Mouse (Mus musculus) v-Abl transformed pro-B cells (cell line): ENCODE measurements around the gene Plcl2.

Experiments used
- in situ Hi-C, 2 experiments: fragments of 400-800 bp; cut with MboI; formaldehyde crosslinking; loops; one replicate each; pipeline ENCODE4 v1.15.1; 2025; ENCODE audit not compliant: unreplicated experiment in 2 of 2

Plcl2 gene

DNA sequence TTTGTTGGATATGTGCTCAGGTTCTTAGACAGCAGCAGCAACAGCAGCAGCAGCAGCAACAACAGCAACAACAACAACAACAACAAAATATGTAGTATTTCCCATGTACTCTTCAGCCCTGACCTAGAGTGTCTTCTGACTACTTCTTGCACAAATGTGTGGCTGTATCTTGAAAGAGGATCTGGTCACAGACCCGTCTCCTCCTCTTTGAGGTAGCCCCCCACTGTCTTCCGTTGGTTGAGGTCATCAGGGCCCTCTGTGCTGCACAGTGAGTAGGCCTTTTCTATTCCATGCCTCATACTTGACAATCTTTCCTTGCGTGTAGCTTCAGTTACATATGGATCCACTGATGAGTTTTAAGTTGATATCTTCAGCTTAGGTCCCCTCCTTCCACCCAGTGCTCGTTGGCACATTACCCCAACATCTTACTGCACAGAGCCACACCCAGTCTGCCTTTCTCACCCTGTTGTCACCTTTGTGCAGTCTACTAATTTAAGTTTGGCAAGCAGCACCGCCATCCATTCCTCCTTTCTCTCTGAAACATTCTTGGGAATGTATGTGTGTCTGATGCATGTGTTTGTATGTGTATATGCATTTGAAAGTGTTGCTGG, 13.4 kb downstream of the Plcl2 start:
- in situ Hi-C loops = loop anchor here in 1 of 2 experiments (25.0 kb wide), 1 partner anchor 335 kb away; the partner anchor contains the start of gene Rftn1

DNA sequence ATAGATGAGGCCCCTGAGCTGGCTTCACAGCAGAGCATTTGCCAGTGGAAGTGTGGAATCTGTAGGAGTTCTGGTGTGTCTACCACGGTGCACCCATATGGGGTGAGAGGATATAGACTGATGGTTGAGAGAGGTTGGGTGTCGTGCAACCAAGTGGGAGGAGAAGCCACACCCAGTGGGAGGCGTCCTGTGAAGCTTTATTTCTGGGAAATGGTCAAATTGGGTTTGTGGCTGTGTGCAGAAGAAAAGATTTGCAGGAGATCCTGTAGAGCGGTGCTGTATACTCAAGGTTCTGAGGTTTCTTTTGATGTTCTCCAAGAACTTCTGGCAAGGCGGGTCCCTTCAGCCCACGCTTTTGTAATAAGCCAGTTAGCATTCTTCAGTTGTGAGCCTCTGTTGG, 15.8 kb downstream of the Plcl2 start:
- in situ Hi-C loops = loop anchor here in 1 of 2 experiments (25.0 kb wide), 1 partner anchor 338 kb away; the partner anchor contains the start of gene Rftn1

DNA sequence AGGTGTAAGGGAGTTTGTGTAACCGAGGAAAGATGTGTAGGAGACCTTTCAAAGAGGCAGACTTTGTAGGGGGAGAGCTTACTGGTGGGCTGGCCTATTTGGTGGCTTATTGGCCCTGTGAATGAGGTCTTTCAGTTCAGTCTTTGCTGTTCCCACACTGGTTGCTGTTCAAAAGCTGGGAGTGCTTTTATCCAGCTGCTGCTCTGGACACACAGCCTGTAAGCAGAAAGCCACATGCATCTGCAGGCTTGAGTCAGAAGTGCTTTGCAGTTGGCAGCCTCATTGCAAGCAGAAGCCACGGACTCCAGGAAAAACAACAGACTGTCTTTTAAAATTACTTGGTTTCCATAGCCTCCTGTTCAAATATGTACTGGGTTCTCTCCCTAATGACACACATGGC, 16.6 kb downstream of the Plcl2 start:
- in situ Hi-C loops = no loop called here

DNA sequence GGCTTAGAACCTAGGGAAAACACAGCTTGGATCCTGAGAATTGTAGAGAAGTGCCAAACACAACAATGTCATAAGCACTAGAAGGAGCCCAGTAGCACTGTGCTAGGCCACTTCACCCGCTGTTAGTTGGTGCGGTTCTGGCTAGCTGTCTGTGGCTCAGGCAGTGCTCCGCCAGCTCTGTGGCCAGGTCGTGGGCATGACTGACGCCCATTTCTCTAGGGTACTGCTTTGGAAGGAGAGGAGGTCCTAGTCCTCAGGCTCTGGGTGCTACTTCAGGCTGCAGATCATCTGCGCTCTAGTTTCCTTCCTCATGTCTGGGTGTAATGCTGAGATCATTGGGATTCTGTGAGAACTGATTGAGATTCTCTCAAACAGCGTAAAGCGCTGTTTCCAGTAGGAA, 20.9 kb downstream of the Plcl2 start:
- in situ Hi-C loops = loop anchor here in 1 of 2 experiments (5.0 kb wide), 1 partner anchor 42 kb away; no protein-coding TSS in a partner anchor

DNA sequence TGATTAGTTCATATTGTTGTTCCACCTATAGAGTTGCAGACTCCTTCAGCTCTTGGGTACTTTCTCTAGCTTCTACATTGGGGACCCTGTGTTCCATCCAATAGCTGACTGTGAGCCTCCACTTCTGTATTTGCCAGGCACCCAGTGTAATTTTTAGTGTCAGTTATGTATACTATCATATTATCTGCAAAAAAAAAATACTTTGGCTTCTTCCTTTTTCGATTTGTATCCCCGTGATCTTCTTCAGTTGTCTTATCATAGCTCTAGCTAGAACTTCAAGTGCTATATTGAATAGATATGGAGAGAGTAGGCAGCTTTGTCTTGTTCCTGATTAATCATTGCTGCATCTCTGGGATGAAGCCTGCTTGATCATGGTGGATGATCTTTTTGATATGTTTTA, 25.7 kb downstream of the Plcl2 start:
- in situ Hi-C loops = loop anchor here in 1 of 2 experiments (5.0 kb wide), 1 partner anchor 37 kb away; no protein-coding TSS in a partner anchor

DNA sequence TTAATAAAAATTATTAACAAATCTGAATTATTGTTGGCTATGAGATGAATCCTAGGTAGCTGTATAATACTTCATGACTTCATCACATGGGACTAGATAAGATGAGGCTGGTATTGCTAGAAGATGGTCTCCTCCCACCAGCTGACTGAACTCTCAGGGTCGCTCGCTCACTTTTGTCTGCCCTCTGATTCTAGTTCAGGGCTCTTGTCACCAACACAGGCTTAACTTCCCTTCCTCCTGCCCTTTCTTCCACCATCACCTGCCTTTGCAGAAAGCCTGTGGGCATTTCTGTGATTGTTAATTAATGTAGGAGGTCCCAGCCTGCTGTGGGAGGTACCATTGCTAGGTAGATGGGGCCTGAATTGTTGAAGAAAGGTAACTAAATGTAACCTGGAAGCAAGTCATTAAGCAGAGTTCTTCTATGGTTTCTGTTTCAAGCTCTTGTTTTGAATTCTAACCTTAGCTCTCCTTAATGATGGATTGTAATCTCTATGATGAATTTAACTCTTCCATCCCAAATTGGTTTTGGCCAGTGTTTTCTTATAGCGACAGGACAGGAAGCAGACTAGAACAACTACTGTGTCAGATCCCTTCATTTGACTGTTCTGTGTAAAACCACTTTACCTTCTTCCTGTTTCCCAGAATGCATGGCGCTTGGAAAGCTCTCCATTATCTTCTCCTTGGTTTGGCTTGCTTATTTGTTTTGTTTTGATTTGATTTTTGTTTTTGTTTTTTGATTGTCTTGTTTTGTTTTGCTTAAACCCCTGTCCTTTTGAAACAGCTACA, 27.4 kb downstream of the Plcl2 start:
- in situ Hi-C loops = no loop called here

DNA sequence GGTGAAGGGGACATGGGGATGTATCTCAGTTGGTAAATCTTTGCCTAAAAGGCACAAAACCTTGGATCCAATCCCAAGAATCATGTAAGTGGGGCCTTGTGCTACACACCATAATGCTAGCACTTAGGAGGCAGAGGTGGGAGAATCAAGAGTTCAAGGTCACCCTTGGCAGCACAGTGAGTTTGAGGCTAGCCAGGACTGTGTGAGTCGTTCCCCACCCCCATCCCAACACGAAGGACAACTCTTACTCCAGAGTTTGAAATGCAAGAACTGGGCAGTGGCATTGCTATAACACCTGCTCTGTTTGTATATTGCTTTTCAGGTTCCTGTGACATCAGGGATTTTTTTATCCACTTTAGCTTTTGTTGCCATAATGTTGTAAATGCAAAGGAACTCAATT, 28.6 kb downstream of the Plcl2 start:
- in situ Hi-C loops = no loop called here

DNA sequence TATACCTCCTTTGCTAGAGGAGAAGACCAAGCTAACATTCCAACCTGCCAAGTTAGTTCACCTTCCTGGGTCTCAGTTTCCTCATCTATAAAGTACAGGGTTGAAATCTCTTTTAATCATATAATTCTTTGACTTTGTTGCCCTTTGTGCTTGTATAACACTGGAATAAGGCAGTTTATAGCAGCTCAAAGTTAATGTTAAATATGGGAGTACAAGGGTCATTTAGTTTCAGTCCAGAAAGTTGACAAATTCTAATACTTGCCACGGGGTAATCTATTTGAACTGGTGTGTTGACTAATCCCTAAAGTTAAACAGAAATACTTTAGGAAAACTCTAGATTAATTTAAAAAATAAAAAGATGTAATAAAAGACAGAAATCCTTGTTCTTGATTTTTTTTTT, 35.7 kb downstream of the Plcl2 start:
- in situ Hi-C loops = no loop called here

DNA sequence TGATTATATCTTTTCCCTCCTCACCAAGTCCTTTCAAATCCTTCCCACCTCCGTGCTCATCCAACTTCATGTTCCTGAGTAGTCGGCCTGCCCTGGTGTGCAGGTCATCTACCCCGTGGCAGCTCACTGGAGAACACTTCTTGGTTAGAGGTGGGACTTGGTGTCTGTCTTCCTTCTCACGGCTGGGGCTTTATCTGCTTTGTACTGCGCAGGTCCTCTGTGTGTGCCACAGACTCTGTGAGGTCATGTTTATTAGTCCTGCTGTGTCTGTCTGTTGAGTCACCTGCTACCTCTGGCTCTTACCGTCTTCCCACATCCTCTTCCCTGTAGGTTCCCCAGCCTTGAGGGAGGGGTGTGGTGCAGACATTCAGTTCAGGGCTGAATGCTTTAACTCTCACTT, 36.1 kb downstream of the Plcl2 start:
- in situ Hi-C loops = no loop called here

DNA sequence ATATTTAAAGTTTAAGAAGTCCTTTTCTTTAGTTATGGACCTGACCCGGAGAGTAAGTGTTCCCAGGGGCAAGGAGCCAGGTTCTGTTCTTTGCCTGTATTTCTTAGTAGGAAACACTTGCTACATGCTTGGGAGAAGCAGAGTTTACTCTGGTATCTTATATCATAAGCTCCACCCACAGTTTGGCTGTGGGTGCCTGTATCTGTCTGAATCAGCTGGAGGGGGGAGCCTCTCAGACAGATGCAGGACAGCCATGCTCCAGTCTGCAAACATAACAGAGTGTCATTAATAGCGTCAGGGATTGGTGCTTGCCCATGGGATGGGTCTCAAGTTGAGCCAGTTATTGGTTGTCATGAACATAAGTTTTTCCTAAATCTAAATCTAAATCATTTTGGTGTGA, 42.9 kb downstream of the Plcl2 start:
- in situ Hi-C loops = no loop called here

DNA sequence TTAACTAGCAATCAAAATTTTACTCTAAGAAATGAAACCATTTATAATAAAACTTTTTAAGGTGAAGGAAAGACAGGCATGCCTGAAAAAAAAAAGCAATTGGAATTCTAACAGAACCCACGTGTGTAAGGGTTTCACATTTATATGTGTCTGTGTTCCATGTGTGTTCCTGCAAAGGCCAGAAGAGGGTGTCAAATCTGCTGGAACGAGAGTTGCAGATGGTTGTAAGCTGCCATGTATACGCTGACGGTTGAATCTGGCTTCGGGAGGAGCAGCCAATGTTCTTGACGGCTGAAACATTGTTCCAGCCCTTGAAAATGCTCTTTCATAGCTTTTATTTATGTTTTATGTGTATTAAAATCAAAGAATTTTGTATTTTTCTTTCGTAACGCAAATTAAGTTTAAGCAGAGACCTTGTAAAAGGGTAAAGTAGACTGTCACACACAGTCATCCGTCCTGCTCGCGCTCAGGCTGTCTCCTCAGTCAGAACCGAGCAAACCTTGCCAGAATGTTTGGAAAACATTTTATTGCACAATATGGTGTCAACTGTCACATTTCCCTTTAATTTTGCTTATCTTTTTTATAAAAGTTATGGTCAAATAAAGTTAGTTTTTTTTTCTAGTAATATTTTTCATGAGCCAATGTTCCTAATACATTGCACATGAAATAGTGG, 48.5 kb downstream of the Plcl2 start:
- in situ Hi-C loops = no loop called here

DNA sequence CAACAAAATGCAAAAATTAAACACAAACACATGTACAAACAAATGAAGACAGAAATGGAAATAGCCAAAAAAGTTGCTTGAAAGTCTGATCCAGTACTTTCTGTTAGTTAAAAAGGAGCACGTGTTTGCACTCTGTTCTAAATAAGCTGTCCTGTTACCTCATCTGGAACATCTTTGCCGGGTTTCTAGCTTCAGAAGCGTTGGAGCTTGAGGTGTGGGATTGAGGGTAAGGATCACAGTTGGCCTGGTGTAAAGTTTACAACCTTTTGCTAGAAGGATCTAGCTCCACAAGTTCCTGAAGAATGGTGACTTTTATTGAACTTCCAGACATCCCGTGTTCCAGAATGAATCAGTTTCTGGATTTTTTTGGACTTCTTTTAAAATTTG, 49.0 kb downstream of the Plcl2 start:
- in situ Hi-C loops = no loop called here

DNA sequence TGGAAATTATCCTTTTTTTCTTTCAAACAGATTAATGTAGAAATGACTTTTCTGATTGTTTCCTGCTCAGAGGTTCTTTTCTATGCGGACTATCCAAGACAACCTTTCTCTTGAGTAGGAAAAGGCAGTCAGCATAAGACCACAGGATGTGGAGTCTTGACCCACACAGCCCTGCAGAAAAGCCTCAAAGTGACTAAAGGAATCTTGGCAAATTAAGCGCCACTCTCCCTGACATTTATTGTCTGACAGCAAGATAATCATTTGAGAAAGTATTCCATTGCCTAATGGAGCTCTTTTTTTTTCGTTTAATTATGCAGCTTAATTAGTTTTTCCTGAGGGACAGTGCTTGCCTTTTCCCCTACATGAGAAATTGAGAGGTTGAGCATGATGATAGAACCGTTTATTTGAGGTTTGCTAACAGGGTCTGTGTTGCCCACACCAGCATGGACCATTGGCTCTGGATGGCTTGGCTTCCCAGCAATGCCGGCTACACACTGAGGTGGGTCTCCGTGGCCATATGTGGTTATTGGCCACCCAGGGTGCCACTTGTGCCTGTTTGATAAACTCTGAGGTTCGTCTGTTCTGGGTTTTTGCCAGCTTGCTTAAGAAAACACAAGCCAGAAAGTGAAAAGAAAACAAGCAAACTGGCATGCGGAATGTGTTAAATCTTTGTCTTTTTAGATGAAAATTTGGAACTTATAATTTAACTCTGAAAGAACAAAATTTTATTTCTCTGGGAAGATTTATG, 56.3 kb downstream of the Plcl2 start:
- in situ Hi-C loops = no loop called here

DNA sequence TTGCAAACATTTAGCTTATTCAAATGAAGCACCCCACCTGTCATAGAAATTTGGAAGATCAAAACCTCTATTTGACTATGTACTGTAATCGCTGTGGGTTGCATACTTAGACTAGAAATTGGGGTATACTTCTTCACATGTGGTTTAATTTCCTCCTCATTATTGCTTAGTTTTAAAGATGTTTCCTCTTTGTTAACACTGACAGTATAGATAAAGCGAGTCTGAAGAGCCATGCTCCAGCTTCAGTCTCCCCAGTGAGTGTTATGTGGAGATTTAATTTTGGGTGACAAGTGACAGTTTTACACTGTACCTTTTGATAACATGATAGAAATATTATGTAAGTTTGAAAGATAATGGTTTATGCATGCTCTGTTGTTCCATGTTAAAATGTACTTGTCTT, 59.6 kb downstream of the Plcl2 start:
- in situ Hi-C loops = no loop called here

DNA sequence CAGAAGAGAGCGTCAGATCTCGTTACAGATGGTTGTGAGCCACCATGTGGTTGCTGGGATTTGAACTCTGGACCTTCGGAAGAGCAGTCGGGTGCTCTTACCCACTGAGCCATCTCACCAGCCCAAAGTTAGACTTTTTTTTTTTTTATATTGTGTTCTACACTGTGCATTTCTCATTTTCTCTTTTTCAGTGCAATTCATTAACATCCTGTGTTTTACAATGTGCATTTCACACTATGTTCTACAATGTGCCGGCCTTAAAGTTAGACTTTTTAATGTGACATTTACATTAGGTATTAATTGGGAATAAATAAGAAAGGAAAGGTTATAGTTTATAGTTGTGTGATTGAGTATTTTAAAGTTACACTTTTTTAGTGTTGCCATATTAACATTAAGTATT, 61.0 kb downstream of the Plcl2 start:
- in situ Hi-C loops = loop anchor here in 1 of 2 experiments (5.0 kb wide), 2 partner anchors 38 to 98 kb away; no protein-coding TSS in a partner anchor

DNA sequence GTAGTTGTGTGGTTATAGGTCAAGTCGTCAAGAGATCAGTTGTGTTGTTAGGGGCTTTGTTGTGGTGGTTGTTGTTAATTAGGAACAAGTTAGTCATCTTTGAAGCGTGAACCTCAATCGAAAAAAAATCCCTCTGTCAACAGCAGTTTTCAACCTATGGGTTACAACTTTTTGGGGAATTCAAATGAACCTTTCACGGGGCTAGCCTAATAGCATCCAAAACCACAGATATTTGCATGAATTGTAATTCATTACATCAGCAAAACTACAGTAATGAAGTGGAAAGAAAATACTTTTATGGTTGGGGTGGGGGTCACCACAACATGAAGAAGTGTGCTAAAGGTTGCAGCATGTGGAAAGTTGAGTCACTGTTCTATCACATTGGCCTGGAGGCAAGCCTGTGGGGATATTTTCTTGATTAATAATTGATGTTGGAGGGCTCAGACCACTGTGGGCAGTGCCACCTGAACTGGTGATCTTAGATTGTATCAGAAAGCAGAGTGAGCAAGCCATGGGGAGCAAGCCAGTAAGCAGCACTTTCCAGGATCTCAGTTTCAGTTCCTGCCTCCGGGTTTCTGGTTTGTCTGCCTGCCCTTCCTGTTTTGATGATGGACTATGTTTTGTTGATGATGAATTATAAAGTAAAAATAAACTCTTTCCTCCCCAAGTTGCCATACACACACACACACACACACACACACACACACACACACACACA, 61.6 kb downstream of the Plcl2 start:
- in situ Hi-C loops = loop anchor here in 1 of 2 experiments (5.0 kb wide), 2 partner anchors 39 to 99 kb away; no protein-coding TSS in a partner anchor

DNA sequence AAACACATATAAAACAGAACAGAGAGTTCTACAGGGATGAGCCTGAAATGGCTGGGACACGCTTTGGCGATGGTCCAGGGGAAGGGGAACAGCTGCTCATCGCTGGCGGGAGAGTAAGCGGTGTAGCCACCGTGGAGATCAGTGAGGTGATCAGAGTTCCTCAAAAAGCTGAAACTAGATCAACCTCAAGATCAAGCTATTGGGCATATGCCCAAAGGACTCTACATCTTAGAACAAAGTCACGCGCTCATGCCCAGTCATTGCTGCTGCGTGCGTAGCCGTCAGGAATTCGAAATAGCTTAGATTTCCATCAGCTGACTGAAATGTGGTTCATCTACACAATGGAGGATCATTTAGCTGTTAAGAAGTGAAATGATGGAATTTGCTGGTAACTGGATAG, 65.0 kb downstream of the Plcl2 start:
- in situ Hi-C loops = loop anchor here in 1 of 2 experiments (5.0 kb wide), 2 partner anchors 42 to 102 kb away; no protein-coding TSS in a partner anchor

DNA sequence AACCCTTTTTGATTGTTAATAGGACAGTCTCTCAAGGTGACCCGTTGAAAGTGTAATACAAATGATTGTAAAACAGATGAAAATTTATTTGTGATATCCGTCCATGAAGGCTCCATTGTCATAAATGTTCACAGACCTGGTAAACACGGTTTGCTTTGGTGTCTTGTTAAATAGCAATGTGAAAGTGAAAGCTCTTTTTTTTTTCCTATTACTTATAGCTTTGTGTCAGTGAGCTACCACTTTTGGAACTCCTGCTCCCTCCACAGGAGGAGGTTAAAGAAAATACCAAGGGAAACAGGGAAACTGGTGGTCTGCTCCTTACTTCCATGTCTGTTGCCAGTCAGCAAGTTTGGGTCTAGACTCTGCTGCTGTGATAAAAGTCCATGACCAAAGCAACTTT, 71.2 kb downstream of the Plcl2 start:
- in situ Hi-C loops = no loop called here

DNA sequence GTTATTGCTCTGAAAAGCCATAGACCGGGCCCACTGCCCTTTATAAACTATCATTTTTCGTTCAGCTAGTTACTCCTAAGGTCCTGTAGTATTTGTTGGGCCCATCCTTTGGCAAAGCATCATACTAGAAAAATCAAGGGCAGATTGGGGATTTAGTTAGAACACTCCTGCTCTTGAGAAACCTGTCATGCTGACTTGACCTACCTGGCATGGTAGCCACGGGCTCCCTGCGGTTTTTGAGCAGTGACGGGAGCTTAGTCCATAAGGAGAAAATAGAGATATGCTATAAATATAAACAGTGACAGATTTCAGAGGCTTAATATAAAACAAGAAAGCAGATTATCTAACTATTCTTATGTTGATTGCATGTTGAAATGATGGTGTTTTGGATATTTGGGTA, 77.6 kb downstream of the Plcl2 start:
- in situ Hi-C loops = no loop called here

DNA sequence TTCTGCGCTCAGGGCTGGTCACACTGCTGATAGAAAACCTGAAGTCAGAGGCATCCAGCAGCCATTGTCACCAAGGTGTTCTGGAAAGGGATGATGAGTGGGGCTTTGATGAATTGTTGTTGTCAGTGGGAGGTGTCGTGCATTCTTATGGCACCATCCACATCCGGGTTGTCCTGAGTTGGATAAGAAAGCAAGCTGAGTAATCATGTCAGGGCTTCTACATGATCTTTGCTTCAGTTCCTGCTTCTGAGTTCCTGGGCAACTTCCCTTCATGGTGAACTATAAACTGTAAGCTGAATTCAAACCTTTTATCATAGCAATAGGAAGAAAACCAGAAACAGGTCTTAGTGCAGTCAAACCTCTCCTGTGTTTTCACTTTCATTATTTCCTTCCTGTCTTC, 78.7 kb downstream of the Plcl2 start:
- in situ Hi-C loops = no loop called here
